Mouse (Mus musculus) kidney, postnatal 0 days (tissue): ENCODE results near the gene Cdh12. TPM values are rescaled to one million over a fixed set of nuclear protein-coding genes. Genes with fewer than 3 reads are reported as not detected.
A peak's percentile ranks its signal among the peaks of the same experiment; 100 is the strongest.

ENCODE experiments used
- ATAC-seq: fragments of 200-750 bp; cut with Nextera tagmentation; replicated peaks from 2 replicates; pipeline ENCODE4 v1.8.0; 2017; ENCODE audit warnings: low read depth, moderate number of reproducible peaks, moderate TSS enrichment, moderate library complexity; ENCODE audit not compliant: low FRiP score
- DNase-seq: peaks from one replicate; pipeline ENCODE4 v3.0.0-alpha.2; 2016; ENCODE audit warnings: low spot score
- H3K27ac ChIP-seq: fragments of 300-500 bp; sonication (generic); 2 replicates; pipeline ENCODE4 v1.5.1; 2014; ENCODE audit warnings: mild to moderate bottlenecking
- H3K27me3 ChIP-seq: fragments of 300-500 bp; sonication (generic); 2 replicates; pipeline ENCODE4 v1.6.1; 2014; ENCODE audit warnings: low read length, mixed read lengths; ENCODE audit not compliant: insufficient read depth
- H3K36me3 ChIP-seq: fragments of 300-500 bp; sonication (generic); 2 replicates; pipeline ENCODE4 v1.6.1; 2014; ENCODE audit warnings: low read length, mixed read lengths; ENCODE audit not compliant: insufficient read depth
- H3K4me1 ChIP-seq: fragments of 300-500 bp; sonication (generic); replicated peaks from 2 replicates; pipeline ENCODE4 v1.6.1; 2014; ENCODE audit warnings: antibody characterized with exemption, low read length, mixed read lengths; ENCODE audit not compliant: insufficient read depth
- H3K4me2 ChIP-seq: fragments of 300-500 bp; sonication (generic); 2 replicates; pipeline ENCODE4 v1.6.1; 2014; ENCODE audit warnings: mild to moderate bottlenecking, low read length, moderate library complexity, mixed read lengths
- H3K4me3 ChIP-seq: fragments of 300-500 bp; sonication (generic); replicated peaks from 2 replicates; pipeline ENCODE4 v1.5.1; 2014; ENCODE audit warnings: low read depth, low read length
- H3K9ac ChIP-seq: fragments of 300-500 bp; sonication (generic); 2 replicates; pipeline ENCODE4 v1.6.1; 2014; ENCODE audit warnings: low read depth, low read length
- H3K9me3 ChIP-seq: fragments of 300-500 bp; sonication (generic); replicated peaks from 2 replicates; pipeline ENCODE4 v1.6.1; 2016; ENCODE audit warnings: low read length, inconsistent platforms, mixed read lengths
- CTCF ChIP-seq: IDR thresholded peaks from 2 replicates; pipeline ENCODE4 v1.5.1; 2016; ENCODE audit warnings: antibody characterized with exemption, low read depth, mild to moderate bottlenecking, moderate library complexity
- WGBS: fragments of 180-500 bp; shearing (Covaris S2); extraction: QIAGEN DNeasy Blood & Tissue Kit; methylation state at CpG from one replicate; pipeline ENCODE4 v1.1.7; 2014; 5-methylcytosine and 5-hydroxymethylcytosine counted together
- polyA plus RNA-seq: library from polyadenylated mRNA; unstranded; fragments of >200 nt; fragmentation: Nextera tagmentation; extraction: Ambion mirVana; gene quantifications from 2 replicates; pipeline ENCODE4 v1.2.1, GENCODE M21; 2015

Cdh12 gene
- polyA plus RNA-seq, 1 experiment from 2014 or later, result 0.01 TPM

DNA sequence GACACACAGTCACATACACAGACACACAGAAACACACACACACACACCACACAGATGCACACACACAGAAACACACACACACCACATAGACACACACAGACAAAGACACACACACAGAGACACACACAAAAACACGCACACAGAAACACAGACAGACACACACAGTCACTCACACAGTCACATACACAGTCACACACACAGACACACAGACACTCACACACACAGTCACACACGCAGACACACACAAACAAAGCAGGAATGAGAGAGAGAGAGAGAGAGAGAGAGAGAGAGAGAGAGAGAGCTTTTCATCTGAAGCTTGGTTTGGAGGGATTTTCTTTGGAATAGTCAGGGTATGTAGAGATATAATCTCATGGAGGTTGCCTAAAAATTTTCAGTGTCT, 558.9 kb downstream of the Cdh12 start:
- no peaks in the 10 kb centered on the region for H3K9me3 ChIP-seq
- 76% methylated on average over 2 of the region's 2 CpGs for WGBS

DNA sequence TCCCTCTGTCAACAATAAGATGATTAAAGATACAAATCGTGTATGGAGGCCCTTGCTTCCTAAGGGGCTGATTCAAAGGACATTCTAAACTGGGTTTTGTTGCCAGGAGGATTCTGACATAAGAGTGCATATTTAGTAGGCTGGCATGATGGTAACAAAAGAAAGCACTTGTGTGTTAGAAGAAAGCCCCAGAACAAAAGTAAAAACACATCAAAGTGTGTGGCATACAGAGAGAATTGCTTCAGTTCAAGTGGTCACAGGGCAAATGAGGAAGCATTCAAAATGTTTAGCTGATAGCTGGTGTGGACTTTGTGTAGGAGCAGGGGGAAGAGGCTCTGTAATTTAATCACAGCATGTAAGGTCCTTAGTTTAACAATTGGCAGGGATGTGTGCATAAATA, 559.4 kb downstream of the Cdh12 start:
- ATAC-seq (no peak), DNase-seq (no peak)
- Histone ChIP-seq H3K9ac (no peak overlapping the region), H3K4me3 (no peak overlapping the region), H3K36me3 (no peaks in the 10 kb centered on the region), H3K27me3 (no peaks in the 10 kb centered on the region), H3K9me3 (no peaks in the 10 kb centered on the region), H3K27ac (no peak overlapping the region), H3K4me1 (no peaks in the 10 kb centered on the region), H3K4me2 (no peak overlapping the region)
- no peak for TF ChIP-seq CTCF
- WGBS, result 36% methylated on average over 1 of the region's 1 CpGs

More for the DNA sequence above, 558.9 kb downstream of the Cdh12 start:
- Histone ChIP-seq H3K4me3 (no peak overlapping the region), H3K36me3 (no peaks in the 10 kb centered on the region), H3K4me2 (no peak overlapping the region), H3K9ac (no peak overlapping the region), H3K27ac (no peak overlapping the region), H3K27me3 (no peaks in the 10 kb centered on the region), H3K4me1 (no peaks in the 10 kb centered on the region)
- ATAC-seq, result no peak
- DNase-seq, result no peak
- no peak for TF ChIP-seq CTCF

DNA sequence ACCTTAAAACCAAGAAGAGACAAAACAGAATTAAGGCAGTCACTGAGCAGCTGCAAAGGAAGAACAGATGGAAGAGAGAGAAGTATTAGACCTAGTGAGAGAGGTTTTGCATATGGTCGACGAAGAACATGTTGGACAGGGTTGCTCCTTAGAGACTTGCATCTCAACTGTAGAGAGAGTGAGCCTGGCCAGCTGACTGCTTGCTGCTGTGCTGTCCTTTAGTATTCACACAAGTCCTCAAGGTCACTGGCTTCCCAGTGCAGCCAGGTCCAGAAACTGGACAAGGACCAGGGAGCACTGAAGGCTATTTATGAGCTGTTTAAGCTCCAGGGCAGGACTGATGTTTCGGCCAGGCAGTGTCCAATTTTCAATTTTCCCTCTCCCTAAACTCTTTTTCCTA, 559.9 kb downstream of the Cdh12 start:
- H3K36me3 ChIP-seq, result no peaks in the 10 kb centered on the region
- H3K4me2 ChIP-seq, result no peak overlapping the region
- DNase-seq (peak; percentile 2), ATAC-seq (no peak)
- 60% methylated on average over 3 of the region's 3 CpGs for WGBS
- no peak overlapping the region for H3K4me3 ChIP-seq
- no peak overlapping the region for H3K9ac ChIP-seq
- TF ChIP-seq CTCF, result no peak
- no peaks in the 10 kb centered on the region for H3K4me1 ChIP-seq
- H3K27me3 ChIP-seq, result no peaks in the 10 kb centered on the region
- no peaks in the 10 kb centered on the region for H3K9me3 ChIP-seq
- H3K27ac ChIP-seq, result no peak overlapping the region

DNA sequence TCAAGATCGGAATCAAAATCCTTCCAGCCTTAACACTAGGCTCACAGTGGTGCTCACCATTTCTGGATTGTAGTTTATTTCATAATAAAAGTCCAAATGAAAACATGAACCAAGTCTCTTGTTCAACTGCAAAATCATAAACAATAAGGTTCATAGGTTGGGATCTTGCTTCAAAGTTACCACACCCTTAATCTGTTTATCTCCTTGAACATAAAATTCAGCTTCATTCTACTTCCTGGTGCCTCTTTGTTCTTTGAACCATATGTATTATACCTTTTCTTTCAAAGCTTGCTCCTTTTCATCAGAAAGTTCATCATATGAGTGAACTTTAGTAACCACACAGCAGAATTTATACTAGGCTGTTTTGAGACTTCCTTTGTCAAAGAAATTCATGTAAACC, 614.6 kb downstream of the Cdh12 start:
- H3K9me3 ChIP-seq, result no peaks in the 10 kb centered on the region
- no peaks in the 10 kb centered on the region for H3K27me3 ChIP-seq
- ATAC-seq, result no peak
- 67% methylated on average over 1 of the region's 1 CpGs for WGBS
- no peaks in the 10 kb centered on the region for H3K36me3 ChIP-seq
- H3K4me1 ChIP-seq, result no peaks in the 10 kb centered on the region
- H3K4me2 ChIP-seq, result no peak overlapping the region
- H3K9ac ChIP-seq, result no peak overlapping the region
- no peak for DNase-seq
- no peak overlapping the region for H3K4me3 ChIP-seq
- no peak for TF ChIP-seq CTCF
- H3K27ac ChIP-seq, result no peak overlapping the region

DNA sequence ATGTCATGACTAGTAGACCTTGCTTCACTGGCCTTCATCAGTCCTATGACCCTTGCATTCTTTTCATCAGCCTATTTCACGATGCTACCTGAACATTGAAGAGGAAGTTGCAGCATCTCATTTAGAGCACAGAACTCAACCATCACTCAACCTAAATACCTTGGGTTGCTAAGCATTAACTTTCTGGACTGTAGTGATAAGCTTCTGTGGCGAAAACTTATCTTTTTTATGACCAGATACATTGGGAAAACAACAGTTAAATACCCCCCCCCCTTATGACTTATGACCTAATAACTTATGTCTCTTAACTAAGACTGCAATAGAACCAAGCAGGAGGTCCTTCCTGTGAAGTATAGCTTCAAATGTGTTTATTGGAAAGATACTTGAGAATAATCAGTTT, 620.2 kb downstream of the Cdh12 start:
- no peak overlapping the region for H3K4me3 ChIP-seq
- no peaks in the 10 kb centered on the region for H3K4me1 ChIP-seq
- no peaks in the 10 kb centered on the region for H3K27me3 ChIP-seq
- WGBS, result 66% methylated on average over 2 of the region's 2 CpGs
- no peak overlapping the region for H3K4me2 ChIP-seq
- no peak overlapping the region for H3K27ac ChIP-seq
- H3K9me3 ChIP-seq, result no peaks in the 10 kb centered on the region
- DNase-seq (no peak), ATAC-seq (no peak)
- no peak for TF ChIP-seq CTCF
- no peak overlapping the region for H3K9ac ChIP-seq
- no peaks in the 10 kb centered on the region for H3K36me3 ChIP-seq

DNA sequence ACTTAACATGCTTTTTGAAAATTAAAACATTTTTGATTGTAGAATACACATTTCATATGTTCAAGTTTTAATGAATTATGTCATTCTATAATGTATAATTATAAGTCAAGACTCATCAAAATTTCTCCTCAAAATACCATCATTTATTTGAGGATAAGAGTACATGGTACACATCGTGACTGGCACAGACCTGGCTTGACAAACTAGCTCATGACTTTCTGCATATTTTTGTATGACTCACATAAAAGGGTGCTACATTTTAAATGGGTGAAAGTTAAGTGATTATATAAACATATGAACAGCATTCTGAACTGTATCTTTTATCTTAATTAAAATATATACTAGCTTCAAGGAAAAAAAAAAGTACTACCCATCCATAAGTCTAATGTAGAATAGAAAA, 643.8 kb downstream of the Cdh12 start:
- ATAC-seq (no peak), DNase-seq (no peak)
- no peaks in the 10 kb centered on the region for H3K9me3 ChIP-seq
- no peak overlapping the region for H3K9ac ChIP-seq
- no peaks in the 10 kb centered on the region for H3K36me3 ChIP-seq
- no peak overlapping the region for H3K4me2 ChIP-seq
- no peak overlapping the region for H3K4me3 ChIP-seq
- WGBS, result 89% methylated on average over 1 of the region's 1 CpGs
- H3K27ac ChIP-seq, result no peak overlapping the region
- no peak for TF ChIP-seq CTCF
- no peaks in the 10 kb centered on the region for H3K4me1 ChIP-seq
- H3K27me3 ChIP-seq, result no peaks in the 10 kb centered on the region
